Mouse (Mus musculus) layer of hippocampus, postnatal 10 days (tissue): ENCODE measurements around the gene Gm21885. TPM values are rescaled to one million over a fixed set of nuclear protein-coding genes. Genes with fewer than 3 reads are reported as not detected.
A peak's percentile ranks its signal among the peaks of the same experiment; 100 is the strongest.

Source experiments
- DNase-seq, 2 experiments: peaks; one replicate each; pipeline ENCODE4 v3.0.0; 2021; ENCODE audit warnings: low spot score in 2 of 2
- total RNA-seq, 2 experiments: library from RNA; stranded (reverse); gene quantifications; 2 replicates each; pipeline ENCODE4 v1.2.3; 2021

The Gm21885 gene
- total RNA-seq, 2 experiments from 2014 or later, result not detected

DNA sequence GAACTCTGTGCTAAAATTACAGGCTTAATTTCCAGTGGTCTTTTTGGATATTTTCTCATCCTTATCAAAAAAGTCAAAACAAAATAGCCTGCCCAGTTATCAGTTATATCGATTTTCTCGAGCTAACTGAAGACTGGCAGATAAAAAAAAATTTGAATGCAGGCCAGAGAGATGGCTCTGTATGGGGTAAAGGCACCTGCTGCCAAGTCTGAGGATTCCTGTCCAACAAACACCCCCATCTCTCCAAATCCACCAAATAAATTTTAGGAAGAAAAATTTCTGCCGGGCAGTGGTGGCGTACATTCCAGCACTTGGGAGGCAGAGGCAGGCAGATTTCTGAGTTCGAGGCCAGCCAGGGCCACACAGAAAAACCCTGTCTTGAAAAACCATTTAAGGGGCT is 36.4 kb downstream of the Gm21885 start:
- DNase-seq, result no peak

DNA sequence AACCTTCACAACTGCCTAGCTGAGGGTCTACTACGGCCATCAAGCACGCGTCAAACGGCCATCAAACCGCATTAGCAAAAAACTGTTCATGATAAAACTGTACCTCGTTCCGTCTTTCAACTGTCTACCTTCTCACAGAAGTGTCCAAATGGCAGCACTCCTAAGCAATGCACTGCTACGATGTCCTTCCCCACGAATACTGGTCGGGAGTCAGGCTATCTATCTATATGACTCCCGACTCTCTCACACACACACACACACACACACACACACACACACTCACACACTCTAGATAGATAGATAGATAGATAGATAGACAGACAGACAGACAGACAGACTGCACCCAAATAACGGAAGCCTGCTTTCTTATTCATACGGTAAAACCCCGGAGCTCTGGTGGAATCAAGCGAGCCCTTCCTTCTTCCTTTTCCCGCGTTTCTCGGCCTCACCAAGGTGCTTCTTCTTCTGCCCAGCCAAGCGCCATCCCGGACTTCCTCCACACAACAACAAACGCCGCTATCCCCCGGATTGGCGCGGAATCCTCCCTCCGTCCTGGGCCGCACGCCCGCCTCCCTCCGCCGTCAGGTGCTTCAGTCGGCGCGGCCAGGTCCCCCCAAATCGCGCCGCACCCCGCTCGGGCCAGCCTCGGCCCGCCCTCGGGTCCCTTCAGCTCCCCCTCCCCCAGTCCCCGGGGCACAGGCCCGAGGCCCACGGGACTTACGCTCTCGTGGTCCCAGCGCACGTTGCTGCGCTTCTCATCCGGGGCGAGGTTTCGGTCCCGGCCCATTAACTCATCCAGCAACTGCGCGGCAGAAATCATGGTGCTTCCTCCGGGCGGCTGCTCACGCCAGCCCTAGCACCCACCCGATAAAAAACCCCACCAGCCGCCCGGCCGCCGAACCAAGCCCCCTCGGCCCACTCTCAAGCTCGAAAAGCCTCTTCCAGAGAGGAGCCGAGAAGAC is 39.6 kb downstream of the Gm21885 start:
- DNase-seq, result no peak

DNA sequence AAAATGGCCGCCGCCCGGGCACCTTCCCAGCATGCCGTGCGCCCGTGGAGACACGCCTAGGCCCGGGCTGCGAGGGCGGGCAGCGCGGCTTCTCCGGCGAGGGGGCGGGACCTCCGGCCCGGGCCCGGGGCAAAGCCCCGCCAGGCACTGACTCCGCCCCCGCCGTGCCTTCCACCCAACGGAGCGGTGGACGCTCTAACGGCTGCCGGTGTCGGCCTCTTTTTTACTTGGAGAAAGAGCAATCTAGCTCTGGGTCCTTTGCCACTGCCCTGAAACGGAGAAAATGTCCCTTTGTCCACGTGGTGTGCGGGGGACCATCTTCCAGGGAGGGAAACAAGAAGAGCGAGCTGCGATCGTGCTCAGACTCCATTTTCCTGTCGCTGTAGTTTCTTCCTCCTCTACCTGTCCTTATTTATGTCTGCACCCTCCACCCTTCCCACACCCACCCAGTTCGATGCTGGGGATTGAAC is 40.3 kb downstream of the Gm21885 start, which contains the start of gene Luc7l3:
Luc7l3 (minus strand) TSS at position 58 of the 470 bp plus-strand sequence.
- DNase-seq, result peak; percentile 94 to 96

DNA sequence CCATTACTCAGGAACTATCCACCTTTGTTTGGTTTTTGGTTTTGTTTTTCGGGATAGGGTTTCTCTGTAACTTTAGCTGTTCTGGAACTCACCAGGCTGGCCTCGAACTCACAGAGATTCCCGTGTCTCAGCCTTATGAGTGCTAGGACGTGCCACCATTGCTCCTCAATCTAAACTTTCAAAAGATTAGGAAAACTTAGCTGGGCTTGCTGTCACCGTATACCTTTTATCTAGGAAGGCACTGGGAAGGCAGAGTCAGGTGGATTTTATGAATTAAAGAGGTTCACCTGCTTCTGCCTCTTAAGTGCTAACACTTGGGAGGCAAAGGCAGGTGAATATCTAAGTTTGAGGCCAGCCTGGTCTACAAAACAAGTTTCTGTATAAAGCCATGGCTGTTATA is 41.0 kb downstream of the Gm21885 start:
- DNase-seq, result no peak

DNA sequence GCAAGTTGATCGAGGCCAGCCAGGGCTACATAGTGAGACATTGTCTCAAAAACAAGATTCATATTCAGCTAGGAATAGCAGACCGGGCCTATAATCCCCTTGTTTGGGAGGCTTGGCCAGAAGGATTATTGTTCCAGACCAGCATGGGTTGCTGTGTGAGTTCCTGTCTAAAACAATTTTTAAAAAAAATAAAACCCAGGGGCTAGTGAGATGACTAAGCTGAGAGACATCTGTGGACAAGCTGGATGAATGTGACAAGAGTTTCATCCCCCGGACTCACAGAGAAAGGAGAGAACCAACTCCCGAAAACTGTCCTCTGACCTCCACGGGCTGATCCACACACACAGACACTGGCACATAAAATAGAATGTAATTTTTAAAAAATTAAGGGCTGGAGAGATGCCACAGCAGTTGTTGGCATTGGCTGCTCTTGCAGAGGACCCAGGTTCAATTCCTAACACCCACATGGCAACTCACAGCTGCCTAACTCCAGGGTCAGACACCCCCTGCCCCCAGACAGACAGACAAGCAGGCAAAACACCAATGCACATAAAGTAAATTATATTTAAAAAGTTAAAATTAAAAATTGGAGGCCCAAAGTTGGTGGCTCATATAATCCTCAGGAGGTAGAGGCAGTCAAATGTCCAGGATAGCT is 41.7 kb downstream of the Gm21885 start:
- no peak for DNase-seq

DNA sequence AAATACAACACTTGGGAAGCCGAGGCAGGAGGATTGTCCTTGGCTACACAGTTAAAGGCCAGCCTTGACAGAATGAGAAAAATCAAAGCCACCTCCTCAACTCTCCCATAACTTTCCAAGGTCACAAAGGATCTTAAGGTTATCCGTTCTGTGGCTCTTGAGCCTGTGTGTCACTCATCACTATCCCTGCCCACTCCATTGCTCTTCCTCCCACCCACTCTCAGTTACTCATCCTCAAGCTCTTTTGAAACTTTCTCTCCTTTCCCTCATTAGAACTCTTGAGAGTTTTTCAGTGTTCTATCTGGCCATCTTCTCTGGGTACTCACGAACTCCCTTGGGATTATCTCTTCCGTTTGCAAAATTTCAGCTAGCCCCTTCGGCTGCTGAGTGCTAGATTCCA is 42.9 kb downstream of the Gm21885 start:
- no peak for DNase-seq

DNA sequence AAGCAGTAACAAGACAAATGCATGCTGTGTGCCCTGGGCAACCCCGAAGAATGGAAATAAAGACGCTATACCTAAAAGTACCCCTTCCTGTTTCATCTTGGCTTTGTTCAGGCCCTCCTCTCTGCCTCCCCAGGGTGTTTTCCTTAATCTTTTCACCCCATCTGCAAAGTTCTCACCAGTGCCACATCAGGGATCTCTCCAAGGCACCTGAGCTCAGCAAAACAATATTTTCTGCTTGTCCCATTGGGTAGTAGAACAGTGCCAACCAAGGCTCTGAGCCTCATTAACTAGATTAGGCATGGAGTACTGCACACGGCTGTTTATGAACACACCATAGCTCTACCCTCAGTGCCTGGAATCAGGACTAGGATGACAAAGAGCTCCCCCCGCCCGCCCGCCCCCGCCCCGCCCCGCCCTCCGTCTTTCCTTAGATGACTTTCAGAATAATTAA is 45.3 kb downstream of the Gm21885 start:
- peak in 1 of 2 experiments; percentile 24 for DNase-seq

DNA sequence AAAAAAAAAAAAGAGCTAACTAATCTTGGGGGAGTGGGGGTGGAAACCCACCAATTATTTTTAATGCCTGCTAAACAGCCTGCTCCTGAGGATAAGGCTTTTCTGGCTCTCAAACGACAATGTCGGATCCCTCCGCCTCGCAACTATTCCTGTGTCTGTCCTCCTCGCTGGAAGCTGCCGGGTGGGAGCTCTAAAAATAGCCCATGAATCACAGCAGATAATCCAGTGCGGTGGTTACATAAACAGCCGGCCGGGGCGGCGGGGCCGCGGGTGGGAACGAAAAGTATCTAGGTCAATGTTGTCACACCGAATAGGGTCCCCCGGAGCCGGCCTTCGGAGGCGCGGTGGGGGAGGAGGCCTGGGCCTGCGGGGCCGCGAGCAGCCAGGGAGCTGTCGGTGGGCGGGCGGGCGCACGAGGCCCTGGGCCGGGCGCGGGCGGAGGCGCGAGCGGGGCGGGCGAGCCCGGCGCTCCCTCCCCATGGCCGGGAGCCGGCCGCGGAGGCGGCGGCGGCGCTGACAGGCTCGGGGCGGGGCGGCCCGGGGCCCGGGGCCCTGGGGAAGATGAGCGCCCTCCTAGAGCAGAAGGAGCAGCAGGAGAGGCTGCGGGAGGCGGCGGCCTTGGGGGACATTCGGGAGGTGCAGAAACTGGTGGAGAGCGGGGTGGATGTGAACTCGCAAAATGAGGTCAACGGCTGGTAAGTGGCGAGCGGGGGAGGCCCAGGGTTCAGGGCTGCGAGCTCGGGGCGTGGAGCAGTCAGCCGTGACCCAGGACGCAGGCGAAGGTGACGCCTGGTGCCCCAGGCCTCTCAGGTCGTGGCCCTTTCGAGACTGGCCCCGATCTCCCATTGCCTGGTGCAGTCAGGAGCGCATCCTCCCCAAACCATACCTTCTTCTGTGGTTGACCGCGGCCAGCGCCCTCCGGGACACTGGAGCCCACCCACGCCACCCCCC is 46.3 kb downstream of the Gm21885 start, which contains the start of gene Ankrd40:
Ankrd40 (plus strand) TSS at position 309 of the 951 bp plus-strand sequence.
- DNase-seq, result peak; percentile 95 to 97

DNA sequence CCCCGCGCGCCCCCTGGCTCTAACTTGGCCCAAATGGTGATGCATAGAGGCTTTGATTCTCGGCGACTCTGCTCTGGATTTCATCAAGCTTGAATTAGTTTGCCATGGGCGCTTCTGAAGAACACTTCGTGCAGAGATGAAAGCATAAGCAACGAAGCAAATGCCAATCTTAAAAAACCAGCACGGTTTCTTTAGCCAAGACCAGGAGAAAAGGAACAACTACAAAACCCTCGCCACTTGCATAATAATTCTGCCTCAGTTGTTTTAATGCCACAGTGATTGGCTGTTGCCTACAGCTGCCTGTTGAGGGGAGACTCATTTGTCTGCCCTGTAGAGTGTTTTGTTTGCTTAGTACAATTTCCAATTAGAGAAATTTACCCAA is 47.0 kb downstream of the Gm21885 start:
- DNase-seq, result peak in 1 of 2 experiments; percentile 22

DNA sequence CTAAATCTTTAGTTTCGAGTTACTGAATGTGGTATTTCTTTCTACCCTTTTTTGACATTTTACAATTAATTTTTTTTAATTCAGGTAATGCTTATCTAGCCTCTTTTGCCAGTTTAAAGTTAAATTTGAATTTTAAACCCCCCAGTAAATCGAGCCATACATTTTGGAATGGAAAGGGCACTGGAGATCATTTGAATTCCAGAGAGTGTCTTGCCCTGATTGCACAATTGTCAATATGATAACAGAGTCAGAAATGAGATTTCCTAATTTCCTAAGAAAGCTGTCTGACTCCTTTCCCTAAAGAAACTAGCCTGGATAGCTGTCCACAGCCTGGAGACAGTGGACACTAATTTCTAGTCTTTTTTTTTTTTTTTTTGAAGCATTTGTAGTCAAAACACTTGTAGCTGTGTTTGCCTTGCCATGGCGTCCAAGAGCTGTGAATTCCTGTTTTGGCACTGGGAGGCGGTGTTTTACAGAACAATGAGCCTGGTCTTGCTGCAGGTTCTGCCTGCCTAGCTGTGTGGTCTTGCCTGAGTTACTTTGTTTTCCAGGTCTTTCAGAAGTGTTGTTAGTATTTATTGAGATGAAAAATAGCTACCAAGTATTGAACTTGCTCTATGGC is 47.7 kb downstream of the Gm21885 start:
- DNase-seq, result peak; percentile 64 to 69

DNA sequence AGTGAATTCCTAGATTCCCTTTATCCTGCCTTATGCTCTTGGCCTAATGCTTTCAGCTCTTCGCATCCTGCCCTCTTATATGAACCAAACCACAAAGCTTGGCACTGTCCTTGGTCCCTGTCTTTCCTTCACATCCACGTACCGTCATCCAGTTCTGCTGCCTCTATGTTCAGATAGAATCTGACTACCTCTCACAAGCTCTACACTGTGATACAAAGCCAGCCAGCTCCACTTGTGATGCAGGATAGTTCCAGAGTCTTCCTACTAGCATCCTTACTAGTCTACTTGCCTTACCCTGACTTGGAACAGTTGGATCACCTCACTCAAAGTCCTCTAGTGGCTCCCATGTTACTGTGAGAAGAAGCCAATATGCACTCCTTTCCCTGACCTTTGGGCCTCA is 48.5 kb downstream of the Gm21885 start:
- DNase-seq, result no peak

DNA sequence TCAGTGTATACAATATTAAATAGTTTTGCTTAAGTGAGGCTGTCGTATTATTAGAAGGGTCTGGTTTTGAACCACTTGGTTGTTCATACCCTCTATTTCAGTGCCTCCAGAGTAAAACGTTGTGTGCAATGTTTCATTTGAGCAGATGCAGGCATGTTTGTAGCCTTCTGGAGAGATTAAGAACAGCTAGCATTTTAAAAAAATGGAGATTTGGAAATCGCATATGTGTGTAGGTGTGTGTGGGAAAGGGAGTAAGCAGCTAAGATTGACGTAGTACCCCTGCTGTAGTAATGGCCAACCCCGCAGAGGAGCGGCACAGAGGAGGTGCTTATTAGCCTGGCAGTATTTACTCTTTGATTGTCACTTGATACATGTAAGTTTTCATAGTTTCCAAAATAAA is 51.1 kb downstream of the Gm21885 start:
- no peak for DNase-seq

DNA sequence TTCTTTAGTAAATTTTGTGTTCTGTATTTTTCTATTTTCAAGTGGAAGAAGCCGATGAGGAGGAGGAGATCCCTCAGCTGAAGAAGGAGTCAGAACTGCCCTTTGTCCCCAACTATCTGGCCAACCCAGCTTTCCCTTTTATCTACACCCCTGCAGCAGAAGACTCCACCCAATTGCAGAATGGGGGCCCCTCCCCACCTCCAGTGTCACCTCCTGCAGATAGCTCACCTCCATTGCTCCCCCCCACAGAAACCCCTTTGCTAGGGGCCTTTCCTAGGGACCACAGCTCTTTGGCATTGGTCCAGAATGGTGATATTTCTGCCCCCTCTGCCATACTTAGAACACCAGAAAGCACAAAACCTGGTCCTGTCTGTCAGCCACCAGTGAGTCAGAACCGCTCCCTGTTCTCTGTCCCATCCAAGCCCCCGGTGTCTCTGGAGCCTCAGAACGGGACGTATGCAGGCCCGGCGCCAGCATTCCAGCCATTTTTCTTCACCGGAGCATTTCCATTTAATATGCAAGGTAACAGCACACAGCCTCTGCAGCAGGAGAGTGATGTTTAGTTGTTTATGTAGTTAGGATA is 52.8 kb downstream of the Gm21885 start:
- DNase-seq, result no peak

Other genes starting within 250 kb of the Gm21885 start
- 10 to 100 TPM; 29.2 to 31.3 TPM for gene Tob1, start 70.4 kb upstream of the Gm21885 start, total RNA-seq
- gene Wfikkn2, start 35.9 kb upstream of the Gm21885 start, total RNA-seq, result 1 to 10 TPM; 1.5 to 2.0 TPM
- gene Luc7l3, start 40.1 kb downstream of the Gm21885 start, total RNA-seq, result 100 to 1,000 TPM; 127 to 142 TPM
- gene Ankrd40, start 46.1 kb downstream of the Gm21885 start, total RNA-seq, result 10 to 100 TPM; 74.1 to 83.6 TPM
- gene Abcc3, start 111.1 kb downstream of the Gm21885 start, total RNA-seq, result 1 to 10 TPM; 1.8 to 2.2 TPM
- gene Cacna1g, start 192.3 kb downstream of the Gm21885 start, total RNA-seq, result 100 to 1,000 TPM; 111 to 128 TPM
- 1 to 10 TPM; 1.0 to 2.1 TPM for gene Spata20, start 204.3 kb downstream of the Gm21885 start, total RNA-seq
- gene Epn3, start 218.1 kb downstream of the Gm21885 start, total RNA-seq, result 1 to 10 TPM; 3.1 to 3.3 TPM
- 1 to 10 TPM; 1.3 to 2.7 TPM for gene Mycbpap, start 239.9 kb downstream of the Gm21885 start, total RNA-seq